Mouse (Mus musculus): Measurements from ENCODE around the gene 1810037I17Rik. TPM values are rescaled to one million over a fixed set of nuclear protein-coding genes. Genes with fewer than 3 reads are reported as not detected.

1810037I17Rik gene
- 100 to 1,000 TPM in 1 of 2 experiments, 10 to 100 TPM in 1; 84.8 to 103 TPM for polyA plus RNA-seq (2017; shearing (Covaris generic))

- peak; percentile 91 for ATAC-seq
Measured at GRCm38 (mm10) chr3:122924009-122924914, at the start of gene 1810037I17Rik. Gene 1810037I17Rik (plus strand): TSS chr3:122924203.

- no peak for ATAC-seq
Measured at GRCm38 (mm10) chr3:122876870-122877269, 47.1 kb upstream of the 1810037I17Rik start.

- no peak for ATAC-seq
Measured at GRCm38 (mm10) chr3:122877543-122877942, 46.5 kb upstream of the 1810037I17Rik start.

DNA sequence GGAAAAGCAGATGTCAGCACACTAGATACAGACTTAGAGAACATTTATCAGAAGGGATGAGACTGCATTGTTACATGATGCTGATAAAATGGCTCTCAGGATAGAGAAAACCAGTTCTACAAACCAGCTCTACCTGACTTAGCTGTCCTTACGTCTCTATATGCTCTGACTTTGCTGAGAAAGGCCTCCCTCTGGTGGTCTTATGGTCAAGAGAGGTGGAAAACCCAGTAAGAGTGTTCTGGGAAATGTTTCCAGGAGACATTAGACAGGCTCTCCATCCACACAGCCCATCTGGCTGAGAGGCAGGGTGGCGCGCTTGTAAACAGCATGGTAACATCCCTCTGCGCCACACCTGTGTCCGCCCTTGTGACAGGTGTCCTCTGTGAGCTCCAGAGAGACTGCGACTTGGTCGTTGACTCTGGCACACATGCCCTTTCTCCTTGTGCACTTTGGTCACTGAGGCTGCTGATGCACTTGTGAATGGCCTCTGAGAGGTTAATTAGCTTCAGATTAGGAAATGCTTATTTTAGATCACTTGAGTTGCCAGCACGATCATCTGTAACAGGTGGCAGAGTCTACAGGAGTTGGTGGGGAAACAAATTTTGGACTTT lies 45.2 kb upstream of the 1810037I17Rik start:
- ATAC-seq: no peak

DNA sequence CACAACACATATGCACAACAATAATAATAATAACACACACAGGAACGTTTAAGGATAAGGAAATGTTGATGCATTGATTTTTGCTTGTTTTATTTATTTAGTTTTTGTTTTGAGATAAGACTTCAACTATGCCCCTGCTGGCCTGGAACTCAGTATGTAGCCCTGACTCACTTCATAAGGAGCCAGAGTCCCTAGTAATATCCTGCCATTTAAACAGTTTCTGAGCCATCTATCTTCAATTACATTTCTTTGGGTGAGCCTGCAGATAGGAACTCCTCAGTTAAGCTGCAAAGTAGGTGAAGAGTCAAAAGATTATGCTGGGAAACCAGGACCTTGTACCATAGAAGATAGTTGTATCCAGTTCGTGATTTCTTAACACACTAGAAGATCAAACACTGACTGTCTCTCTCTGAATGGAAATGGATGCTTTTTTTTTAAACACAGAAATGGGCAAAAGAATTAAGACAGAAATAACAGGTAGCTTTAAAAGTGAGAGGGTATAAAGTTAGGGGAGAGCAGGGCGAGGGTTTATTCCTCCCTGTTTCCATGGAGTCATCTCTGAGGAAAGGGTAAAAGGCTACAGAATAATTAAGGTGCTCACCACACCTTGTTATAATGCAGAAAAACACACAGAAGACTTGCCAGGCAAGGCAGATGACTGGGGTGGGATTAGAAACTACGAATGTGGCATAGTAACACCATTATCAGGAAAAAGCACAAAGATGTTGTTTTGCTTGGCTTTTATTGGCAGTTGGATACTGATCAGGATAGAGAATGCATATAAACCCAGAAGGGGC lies 36.3 kb upstream of the 1810037I17Rik start:
- no peak for ATAC-seq

- no peak for ATAC-seq
Measured at GRCm38 (mm10) chr3:122888371-122888819, 35.6 kb upstream of the 1810037I17Rik start.

DNA sequence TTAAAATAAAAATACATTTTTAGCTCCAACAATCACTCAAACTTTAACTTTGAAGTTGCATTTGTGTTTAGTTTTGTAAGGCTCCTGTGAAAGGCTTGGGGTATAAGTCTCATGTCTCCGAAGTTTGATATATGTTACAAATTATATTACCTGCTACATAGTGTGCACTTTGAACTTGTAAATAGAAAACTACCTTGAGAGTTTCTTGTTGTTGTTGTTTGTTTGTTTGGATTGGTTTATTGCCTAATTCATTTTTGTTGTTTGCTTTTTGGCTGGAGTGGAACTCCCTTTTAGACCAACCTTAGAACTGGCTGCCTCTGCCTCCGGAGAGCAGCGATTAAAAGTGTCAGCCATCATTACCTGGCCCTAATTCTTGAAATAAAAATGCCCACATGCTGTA lies 29.2 kb upstream of the 1810037I17Rik start, which contains the start of gene Fabp2:
Gene Fabp2, plus strand, starts transcription at position 301 of the 400 bp plus-strand sequence.
- ATAC-seq: no peak

- no peak for ATAC-seq
Measured at GRCm38 (mm10) chr3:122895189-122895731, 28.7 kb upstream of the 1810037I17Rik start.

GRCm38 (mm10) chr3:122898254-122898653 lies 25.7 kb upstream of the 1810037I17Rik start:
- ATAC-seq: no peak

- ATAC-seq: no peak
Measured at GRCm38 (mm10) chr3:122903746-122904433, 20.1 kb upstream of the 1810037I17Rik start.

DNA sequence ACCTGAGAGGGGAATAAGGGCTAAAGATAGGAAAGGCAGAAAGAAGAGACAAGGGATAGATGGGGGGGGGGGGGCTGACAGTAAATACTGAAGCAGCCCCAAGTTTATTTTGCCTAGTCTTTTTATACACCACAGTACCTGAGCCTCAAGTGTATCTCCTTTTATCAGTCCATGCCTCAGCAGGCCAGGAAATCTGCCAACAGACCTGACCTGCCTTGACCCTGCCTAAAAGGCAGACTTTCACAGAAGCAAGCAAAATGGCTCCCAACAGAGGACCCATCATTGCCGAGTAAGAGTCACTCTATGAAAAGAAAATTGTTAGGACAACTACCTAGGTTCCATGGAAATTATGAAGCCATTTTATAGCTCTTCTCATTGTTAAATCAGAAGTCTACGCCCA lies 16.2 kb upstream of the 1810037I17Rik start:
- ATAC-seq: no peak

- no peak for ATAC-seq
Measured at GRCm38 (mm10) chr3:122915493-122915892, 8.5 kb upstream of the 1810037I17Rik start.

DNA sequence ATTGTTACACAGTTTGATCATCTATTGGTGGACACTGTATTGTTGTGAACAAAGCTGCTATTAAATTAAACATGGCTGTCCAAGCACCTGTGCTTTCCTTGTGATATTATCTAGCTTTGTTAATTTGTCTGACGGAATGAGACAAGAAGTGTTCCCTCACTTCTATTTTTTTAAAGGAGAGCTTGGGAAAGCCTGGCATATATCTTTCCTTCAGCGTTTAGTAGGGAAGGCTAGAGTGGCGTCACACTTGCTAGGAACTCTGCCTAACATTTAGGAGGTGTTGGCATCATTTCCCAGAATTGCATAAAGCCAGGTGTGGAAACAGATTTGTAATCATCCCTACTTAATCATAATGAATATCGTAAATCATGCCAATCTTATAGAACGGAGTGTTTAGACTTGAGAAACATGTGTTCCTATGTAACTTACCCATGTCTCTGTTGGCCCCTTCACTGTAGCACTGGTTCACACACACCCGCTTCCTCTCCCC lies 7.8 kb upstream of the 1810037I17Rik start:
- ATAC-seq: no peak

DNA sequence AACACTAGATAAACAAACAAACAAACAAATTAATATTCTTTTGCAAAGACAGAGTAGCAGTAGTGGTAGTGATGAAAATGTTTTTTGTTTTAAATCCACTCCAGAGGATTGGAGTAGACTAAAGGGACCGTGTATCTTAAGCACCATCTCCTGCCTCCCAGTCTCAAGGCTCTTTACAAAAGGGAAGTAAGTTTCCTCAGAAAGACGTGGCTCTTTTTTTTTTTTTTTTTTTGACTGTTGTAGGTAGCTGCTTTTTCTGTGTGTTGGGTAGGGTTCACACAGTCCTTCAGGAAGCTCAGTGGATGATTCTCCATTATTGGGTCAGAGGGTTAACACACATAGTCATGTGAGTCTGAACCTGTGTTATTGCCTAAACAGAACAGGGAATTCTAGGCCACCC lies 5.3 kb upstream of the 1810037I17Rik start:
- no peak for ATAC-seq

- ATAC-seq: no peak
Measured at GRCm38 (mm10) chr3:122919260-122919659, 4.7 kb upstream of the 1810037I17Rik start, which contains the start of gene Gm10959. Gene Gm10959 (minus strand): TSS chr3:122919360.

- no peak for ATAC-seq
Measured at GRCm38 (mm10) chr3:122920572-122921435, 3.2 kb upstream of the 1810037I17Rik start.

GRCm38 (mm10) chr3:122921676-122922527 lies 2.1 kb upstream of the 1810037I17Rik start:
- ATAC-seq: no peak

- no peak for ATAC-seq
Measured at GRCm38 (mm10) chr3:122923147-122923546, 856 bp upstream of the 1810037I17Rik start.

GRCm38 (mm10) chr3:122929723-122930122 lies 5.7 kb downstream of the 1810037I17Rik start:
- ATAC-seq: no peak

DNA sequence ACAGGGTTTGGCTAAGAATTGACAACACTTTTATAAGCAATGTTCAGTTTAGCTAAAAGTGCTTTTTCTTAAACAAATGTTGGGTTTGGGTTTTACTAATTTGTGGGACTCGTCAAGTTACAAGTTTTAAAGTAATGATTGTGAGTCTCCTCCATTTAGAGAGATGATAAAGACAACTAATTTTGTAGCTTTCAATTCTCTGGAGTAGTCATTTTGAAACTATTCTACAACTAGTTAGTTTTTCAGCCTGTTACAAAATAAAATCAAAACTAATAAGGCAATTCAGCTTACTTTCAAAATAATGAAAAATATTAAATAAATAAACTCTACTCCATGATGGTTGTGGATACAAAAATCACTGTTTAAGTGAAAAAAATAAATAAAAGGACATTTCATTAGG lies 8.5 kb downstream of the 1810037I17Rik start:
- ATAC-seq: no peak
